ENCODE assay signal across 8 mouse cellular contexts in the genomic region with DNA sequence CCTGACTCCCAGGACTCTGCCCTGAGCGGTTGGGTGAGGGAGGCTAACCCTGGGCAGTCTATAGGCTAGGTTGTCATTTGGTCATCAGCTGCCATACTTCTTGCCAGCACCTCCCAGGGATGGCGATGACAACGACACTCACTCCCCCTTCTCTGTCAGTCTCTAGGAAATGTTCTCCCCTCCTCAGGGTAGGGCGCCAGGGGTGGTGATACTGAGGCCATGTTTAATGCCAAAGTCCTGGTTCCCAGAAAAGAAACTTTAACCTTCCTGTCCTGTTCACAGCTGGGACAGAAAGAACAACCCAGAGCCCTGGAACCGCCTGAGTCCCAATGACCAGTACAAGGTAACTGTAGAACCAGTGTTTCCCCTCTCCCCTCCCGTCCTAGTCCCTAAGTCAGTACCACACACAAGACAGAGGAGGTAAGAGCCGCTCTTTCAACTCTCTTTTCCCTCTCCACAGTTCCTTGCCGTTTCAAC. TPM values are rescaled to one million over a fixed set of nuclear protein-coding genes. Genes with fewer than 3 reads are reported as not detected.
DNase-seq lines count a peak whose midpoint lies in the region; ATAC-seq and TF ChIP-seq lines count a peak whose summit lies in the region.

No protein-coding gene starts in this region.

- 30% methylated on average over 8 of the region's 8 CpGs for WGBS in heart, embryonic 16.5 days
- 17% methylated on average over 8 of the region's 8 CpGs for WGBS in embryonic facial prominence, embryonic 11.5 days
- WGBS in liver, embryonic 11.5 days, result 24% methylated on average over 8 of the region's 8 CpGs

- peak overlapping the region; percentile 54 for H3K4me2 ChIP-seq in heart, embryonic 16.5 days (ENCODE audit: low read depth, low read length)
- H3K4me2 ChIP-seq in embryonic facial prominence, embryonic 11.5 days (ENCODE audit: low read depth, low read length), result peak overlapping the region; percentile 36; the same call in 1 of the 2 replicates
- peak overlapping the region; percentile 82 for H3K4me2 ChIP-seq in liver, embryonic 11.5 days

- H3K36me3 ChIP-seq in heart, embryonic 16.5 days (ENCODE audit: control insufficient read depth, insufficient read depth), result peaks cover 25% of the 10 kb centered on the region
- H3K36me3 ChIP-seq in E14TG2a.4 (ENCODE audit: insufficient read depth, low read length), result peaks cover 53% of the 10 kb centered on the region
- H3K36me3 ChIP-seq in embryonic facial prominence, embryonic 11.5 days (replicated peaks; ENCODE audit: control insufficient read depth, insufficient read depth, low read depth, low read length), result no peaks in the 10 kb centered on the region; the same call in 1 of the 2 replicates
- peaks cover 36% of the 10 kb centered on the region for H3K36me3 ChIP-seq in liver, embryonic 11.5 days (ENCODE audit: control insufficient read depth, insufficient read depth, low read length)

- H3K9ac ChIP-seq in heart, embryonic 16.5 days (ENCODE audit: low read length), result peak overlapping the region; percentile 56
- no peak overlapping the region; the same call in 1 of the 2 replicates for H3K9ac ChIP-seq in embryonic facial prominence, embryonic 11.5 days (replicated peaks; ENCODE audit: low read length)
- H3K9ac ChIP-seq in liver, embryonic 11.5 days (ENCODE audit: low read depth, low read length), result peak overlapping the region; percentile 48

- H3K27me3 ChIP-seq in heart, embryonic 16.5 days (ENCODE audit: control insufficient read depth, insufficient read depth, low read length), result peaks cover 29% of the 10 kb centered on the region
- H3K27me3 ChIP-seq in E14TG2a.4 (ENCODE audit: insufficient read depth, low read length), result peaks cover 68% of the 10 kb centered on the region
- peaks cover 37% of the 10 kb centered on the region for H3K27me3 ChIP-seq in embryonic facial prominence, embryonic 11.5 days (ENCODE audit: control insufficient read depth, insufficient read depth, low read length)
- H3K27me3 ChIP-seq in liver, embryonic 11.5 days (replicated peaks; ENCODE audit: control insufficient read depth, insufficient read depth, low read length), result peaks cover 38% of the 10 kb centered on the region

- no peak for TF ChIP-seq CTCF in E14TG2a.4 (conservative IDR thresholded peaks at IDR 0.05; ENCODE audit: low read length)

- peak overlapping the region; percentile 77 for H3K27ac ChIP-seq in heart, embryonic 16.5 days (ENCODE audit: low read length)
- H3K27ac ChIP-seq in embryonic facial prominence, embryonic 11.5 days (replicated peaks; ENCODE audit: low read depth, low read length), result no peak overlapping the region
- peak overlapping the region; percentile 49; the same call in 1 of the 2 replicates for H3K27ac ChIP-seq in liver, embryonic 11.5 days (ENCODE audit: low read depth, low read length)

- H3K4me1 ChIP-seq in heart, embryonic 16.5 days (ENCODE audit: control insufficient read depth, insufficient read depth, low read length), result peaks cover 43% of the 10 kb centered on the region
- peaks cover 98% of the 10 kb centered on the region for H3K4me1 ChIP-seq in E14TG2a.4 (replicated peaks; ENCODE audit: low read depth, low read length)
- H3K4me1 ChIP-seq in embryonic facial prominence, embryonic 11.5 days (ENCODE audit: control insufficient read depth, insufficient read depth, low read length), result peaks cover 32% of the 10 kb centered on the region
- H3K4me1 ChIP-seq in liver, embryonic 11.5 days (replicated peaks; ENCODE audit: control insufficient read depth, insufficient read depth, low read length), result peaks cover 76% of the 10 kb centered on the region

- peak overlapping the region; percentile 8 for H3K4me3 ChIP-seq in heart, embryonic 16.5 days (ENCODE audit: low read length)
- peak overlapping the region; percentile 72 for H3K4me3 ChIP-seq in E14TG2a.4 (replicated peaks; ENCODE audit: low read length)
- no peak overlapping the region; the same call in 1 of the 2 replicates for H3K4me3 ChIP-seq in embryonic facial prominence, embryonic 11.5 days (ENCODE audit: low read depth, low read length)
- H3K4me3 ChIP-seq in liver, embryonic 11.5 days (ENCODE audit: low read depth, low read length), result no peak overlapping the region; the same call in 1 of the 2 replicates

- 0 out of 2 replicates have a peak, but pooled peaks have one; percentile 0 for ATAC-seq in heart, embryonic 16.5 days (replicated peaks; ENCODE audit: extremely low read depth, insufficient read depth, low FRiP score)
- no peak for ATAC-seq in embryonic facial prominence, embryonic 11.5 days (replicated peaks; ENCODE audit: insufficient number of reproducible peaks, low FRiP score, low TSS enrichment, low read depth)
- ATAC-seq in liver, embryonic 11.5 days (replicated peaks; ENCODE audit: low FRiP score), result no peak

- H3K9me3 ChIP-seq in heart, embryonic 16.5 days (replicated peaks; ENCODE audit: control insufficient read depth, low read length), result no peaks in the 10 kb centered on the region
- H3K9me3 ChIP-seq in E14TG2a.4 (ENCODE audit: low read length), result no peaks in the 10 kb centered on the region
- H3K9me3 ChIP-seq in embryonic facial prominence, embryonic 11.5 days (replicated peaks; ENCODE audit: control insufficient read depth, low read length), result no peaks in the 10 kb centered on the region
- no peaks in the 10 kb centered on the region for H3K9me3 ChIP-seq in liver, embryonic 11.5 days (ENCODE audit: control insufficient read depth, low read length)

- no peak for DNase-seq in heart, adult 11 months
- no peak for DNase-seq in embryonic facial prominence, embryonic 11.5 days (ENCODE audit: low spot score)
- peak; percentile 44 for DNase-seq in liver, embryonic 11.5 days (ENCODE audit: low spot score)
- no peak for DNase-seq in adrenal gland, adult (ENCODE audit: inconsistent age in 2 of 2, low spot score in 1 of 2)
- no peak for DNase-seq in urinary bladder, postnatal 10 days (ENCODE audit: low spot score)
- DNase-seq in thymus, postnatal 4 days, result no peak

RNA-seq across cellular contexts. Expression of a gene that starts 1.3 kb away (rescaled TPM):
- polyA plus RNA-seq in heart, embryonic 16.5 days (2015; fragmentation: Nextera tagmentation; extraction: Ambion mirVana), result 59.8 and 72.0 TPM in 2 replicates
- 2.1 and 2.8 TPM in 2 replicates for polyA plus RNA-seq in embryonic facial prominence, embryonic 11.5 days (2014; fragmentation: Nextera tagmentation; extraction: Ambion mirVana)
- 34.2 TPM in 2 replicates for polyA plus RNA-seq in liver, embryonic 11.5 days (2014; fragmentation: Nextera tagmentation; extraction: Ambion mirVana)

RNA-seq across cellular contexts. Expression of a gene that starts 6.2 kb away (rescaled TPM):
- 127 and 132 TPM in 2 replicates for polyA plus RNA-seq in heart, embryonic 16.5 days (2015; fragmentation: Nextera tagmentation; extraction: Ambion mirVana)
- 68.7 and 73.5 TPM in 2 replicates for polyA plus RNA-seq in embryonic facial prominence, embryonic 11.5 days (2014; fragmentation: Nextera tagmentation; extraction: Ambion mirVana)
- 261 and 286 TPM in 2 replicates for polyA plus RNA-seq in liver, embryonic 11.5 days (2014; fragmentation: Nextera tagmentation; extraction: Ambion mirVana)

RNA-seq across cellular contexts. Expression of a gene that starts 14.5 kb away (rescaled TPM):
- 0.46 and 0.84 TPM in 2 replicates for polyA plus RNA-seq in heart, embryonic 16.5 days (2015; fragmentation: Nextera tagmentation; extraction: Ambion mirVana)
- polyA plus RNA-seq in embryonic facial prominence, embryonic 11.5 days (2014; fragmentation: Nextera tagmentation; extraction: Ambion mirVana), result 0.49 TPM in 1 of 2 replicates, not detected in the other
- 0.32 and 0.39 TPM in 2 replicates for polyA plus RNA-seq in liver, embryonic 11.5 days (2014; fragmentation: Nextera tagmentation; extraction: Ambion mirVana)

RNA-seq across cellular contexts. Expression of a gene that starts 18.3 kb away (rescaled TPM):
- polyA plus RNA-seq in heart, embryonic 16.5 days (2015; fragmentation: Nextera tagmentation; extraction: Ambion mirVana), result 1.2 and 1.4 TPM in 2 replicates
- polyA plus RNA-seq in embryonic facial prominence, embryonic 11.5 days (2014; fragmentation: Nextera tagmentation; extraction: Ambion mirVana), result 4.4 and 6.9 TPM in 2 replicates
- polyA plus RNA-seq in liver, embryonic 11.5 days (2014; fragmentation: Nextera tagmentation; extraction: Ambion mirVana), result 0.56 TPM in 1 of 2 replicates, not detected in the other

Comparison
In these comparisons a context has a peak if more than half of its experiments do, and no peak if none do; other contexts are left out.
1. H3K4me3 ChIP-seq: peak in heart, embryonic 16.5 days (single experiment) and E14TG2a.4 (single experiment); none in embryonic facial prominence, embryonic 11.5 days (single experiment) and liver, embryonic 11.5 days (single experiment).
2. Peak in every context shown above with its lines, with median percentiles within 50 percentile points of each other: H3K4me2 ChIP-seq.